Mouse (Mus musculus): ENCODE results near the gene Notch1.

GRCm38 (mm10) chr2:26481724-26482495 lies 34.6 kb downstream of the Notch1 start:
- TF ChIP-seq CTCF (IDR thresholded peaks at IDR 0.05; ENCODE audit: low read depth) (no peak), EP300 (IDR thresholded peaks at IDR 0.05; ENCODE audit: low read depth) (no peak)

Data from liver, postnatal 0 days (tissue).